Mouse (Mus musculus): Measurements from ENCODE around the gene Tymp.

The Tymp gene

GRCm38 (mm10) chr15:89322670-89323522 is 53.9 kb downstream of the Tymp start, which contains the start of gene Adm2:
TSS of gene Adm2 (plus strand) at chr15:89322720.
- no peak for DNase-seq

Data from B cell, adult 2 months (primary cell).